Mouse (Mus musculus) fat pad, adult 2 months (tissue): ENCODE data around the gene L1cam.

ENCODE experiments used
- DNase-seq: peaks from one replicate; pipeline ENCODE4 v3.0.0-alpha.2; 2011; ENCODE audit warnings: low read depth, low spot score; ENCODE audit errors: extremely low read depth

Gene L1cam

DNA sequence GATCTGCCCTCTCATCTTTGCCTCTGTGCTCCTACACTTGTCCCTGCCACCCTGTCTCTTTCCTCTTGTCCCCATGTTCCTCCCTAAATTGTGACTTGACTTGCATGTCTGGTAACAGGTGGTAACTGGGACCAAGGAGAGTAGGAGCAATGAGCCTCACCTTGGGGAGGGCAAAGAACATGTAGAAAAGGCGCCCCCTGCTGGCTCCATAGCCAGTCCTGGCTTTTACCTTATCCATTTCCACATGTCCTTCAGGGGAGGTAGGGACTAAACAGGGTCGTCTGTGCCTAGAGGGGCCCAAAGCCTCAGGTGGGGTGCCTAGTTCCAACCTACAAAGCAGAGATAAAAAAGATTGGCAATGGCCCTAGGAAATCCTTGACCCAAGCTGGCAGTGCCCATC, at the start of gene L1cam:
L1cam (minus strand) TSS at position 387 of the 400 bp plus-strand sequence.
- DNase-seq, result no peak

- DNase-seq, result no peak
Observed at GRCm38 (mm10) chrX:73942294-73942693, 46.4 kb upstream of the L1cam start.

- DNase-seq, result no peak
Observed at GRCm38 (mm10) chrX:73941860-73942259, 46.0 kb upstream of the L1cam start.

DNA sequence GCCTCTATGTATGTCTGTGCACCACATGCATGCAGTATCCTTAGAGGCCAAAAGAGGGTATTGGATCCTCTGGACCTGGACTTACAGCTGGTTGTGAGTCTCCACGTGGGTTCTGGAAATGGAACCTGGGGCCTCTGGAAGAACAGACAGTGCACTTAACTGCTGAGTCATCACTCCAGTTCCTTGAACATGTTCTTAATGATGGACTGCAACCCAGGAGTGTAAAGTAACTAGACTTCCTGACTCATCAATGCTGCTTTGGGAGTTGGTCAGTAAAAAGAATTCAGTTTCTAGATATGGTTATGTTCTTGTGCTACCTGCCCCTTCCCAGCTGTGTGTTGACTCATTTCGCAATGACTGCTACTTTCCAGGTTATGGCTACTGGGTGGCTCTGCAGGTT, 36.0 kb upstream of the L1cam start:
- DNase-seq, result no peak

DNA sequence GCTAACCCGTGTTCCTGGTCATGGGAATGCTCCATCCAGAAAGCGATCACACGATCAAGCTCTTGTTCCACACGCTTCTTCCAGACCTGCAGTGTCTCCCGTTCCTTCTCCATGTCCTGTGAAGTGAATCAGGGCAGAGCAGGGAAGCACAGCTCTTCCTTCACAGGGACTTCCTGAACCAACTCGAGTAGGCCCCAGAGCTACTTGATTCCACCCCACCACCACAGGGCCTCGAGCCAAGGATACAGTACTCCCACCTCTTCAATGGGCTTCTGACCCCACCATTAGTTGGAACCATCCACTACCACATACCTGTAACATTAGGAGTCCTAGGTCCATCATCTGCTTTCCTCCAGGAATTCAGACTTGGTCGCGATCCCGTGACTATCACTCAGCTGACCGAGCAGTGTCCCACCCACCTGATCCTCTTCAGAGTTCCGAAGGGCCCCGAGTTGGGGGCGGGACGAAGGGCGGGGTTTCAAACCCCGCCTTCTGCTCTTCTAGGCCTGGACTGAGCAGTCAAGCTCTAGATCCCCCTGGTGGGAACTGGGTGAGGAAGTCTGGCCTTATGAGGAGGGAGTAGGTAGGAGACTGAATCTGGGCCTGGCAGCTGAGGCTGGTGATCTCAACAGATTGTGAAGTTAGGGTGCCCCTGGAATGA, 34.6 kb upstream of the L1cam start, which contains the start of gene Renbp:
Renbp (minus strand) TSS at position 449 of the 661 bp plus-strand sequence.
- no peak for DNase-seq

- no peak for DNase-seq
Observed at GRCm38 (mm10) chrX:73922550-73922882, 26.6 kb upstream of the L1cam start.

DNA sequence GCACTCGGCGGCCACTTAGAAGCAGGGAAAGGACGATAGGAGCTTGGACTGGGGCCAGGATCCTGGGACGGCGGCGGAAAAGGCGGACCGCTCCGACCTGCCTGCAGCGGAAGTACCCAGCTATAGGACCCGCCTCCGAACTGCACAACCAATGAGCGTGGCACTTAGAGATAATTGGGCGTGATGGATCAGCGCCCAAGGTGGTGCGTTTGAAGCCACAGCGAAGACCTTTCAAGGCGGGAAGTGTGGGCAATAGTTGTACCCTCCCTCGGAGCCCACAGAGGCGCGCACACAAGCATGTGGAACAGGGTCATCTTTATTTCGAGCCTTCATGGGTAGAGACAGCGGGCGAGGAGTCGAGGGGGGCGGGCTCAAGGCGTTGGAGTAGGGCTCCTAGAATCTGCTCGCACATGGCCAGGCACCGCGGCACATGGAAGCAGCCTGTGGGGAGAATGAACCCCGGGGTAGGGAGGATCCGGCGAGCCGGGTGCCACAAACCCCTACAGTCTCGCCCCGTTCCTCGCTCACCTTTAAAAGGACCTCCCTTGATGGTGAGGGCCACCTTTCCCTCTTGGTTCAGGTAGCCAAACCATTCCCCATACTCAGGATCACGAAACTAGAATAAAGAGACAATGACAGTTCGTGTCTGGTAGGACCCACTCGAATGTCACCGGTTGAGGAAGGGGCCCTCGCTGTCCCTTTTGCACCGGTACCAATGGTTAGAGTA, 26.1 kb upstream of the L1cam start, which contains the start of the genes Arhgap4 and Naa10:
Arhgap4 (minus strand) TSS at position 48 of the 727 bp plus-strand sequence.
Naa10 (minus strand) TSS at position 122 of the 727 bp plus-strand sequence.
- peak; percentile 33 for DNase-seq

- DNase-seq, result no peak
Observed at GRCm38 (mm10) chrX:73921285-73921822, 25.4 kb upstream of the L1cam start.

DNA sequence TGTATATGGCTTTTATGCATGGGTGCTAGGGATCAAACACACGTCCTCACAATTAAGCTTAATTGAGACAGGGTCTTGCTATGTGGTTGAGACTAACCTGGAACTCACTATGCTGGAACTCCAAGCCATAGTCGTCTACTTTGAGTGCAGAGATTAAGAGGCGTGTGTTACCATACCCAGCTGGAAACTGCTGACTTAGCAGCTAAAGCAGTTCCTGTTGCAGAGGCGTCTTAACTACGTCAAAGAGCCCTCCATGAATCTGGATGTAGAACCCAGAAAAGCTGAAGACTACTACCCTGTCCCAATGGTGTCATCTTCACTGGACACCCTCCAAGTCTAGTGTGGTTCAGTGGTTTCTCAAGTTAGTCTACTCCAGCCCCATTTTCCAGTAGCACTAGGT, 22.7 kb upstream of the L1cam start:
- no peak for DNase-seq

DNA sequence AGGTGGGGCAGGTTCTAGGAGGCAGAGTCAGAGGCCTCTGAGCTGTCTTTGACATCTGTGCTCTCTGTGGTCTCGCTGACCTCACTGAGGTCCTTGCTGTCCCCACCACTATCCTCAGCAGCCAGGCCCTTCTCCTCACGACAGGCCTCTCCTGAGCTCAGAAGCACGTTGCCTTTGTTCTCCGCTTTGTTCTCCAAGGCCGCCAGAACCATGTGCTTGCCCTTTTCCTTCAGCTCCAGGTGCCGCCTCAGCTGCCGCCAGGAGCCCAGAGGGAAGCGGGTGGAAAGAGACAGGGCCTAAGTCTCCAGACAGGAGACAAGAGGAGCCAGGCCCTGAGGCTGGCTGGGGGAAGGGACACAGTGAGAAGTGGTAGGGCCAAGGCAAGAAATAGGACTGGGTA, 21.0 kb upstream of the L1cam start:
- DNase-seq, result no peak

DNA sequence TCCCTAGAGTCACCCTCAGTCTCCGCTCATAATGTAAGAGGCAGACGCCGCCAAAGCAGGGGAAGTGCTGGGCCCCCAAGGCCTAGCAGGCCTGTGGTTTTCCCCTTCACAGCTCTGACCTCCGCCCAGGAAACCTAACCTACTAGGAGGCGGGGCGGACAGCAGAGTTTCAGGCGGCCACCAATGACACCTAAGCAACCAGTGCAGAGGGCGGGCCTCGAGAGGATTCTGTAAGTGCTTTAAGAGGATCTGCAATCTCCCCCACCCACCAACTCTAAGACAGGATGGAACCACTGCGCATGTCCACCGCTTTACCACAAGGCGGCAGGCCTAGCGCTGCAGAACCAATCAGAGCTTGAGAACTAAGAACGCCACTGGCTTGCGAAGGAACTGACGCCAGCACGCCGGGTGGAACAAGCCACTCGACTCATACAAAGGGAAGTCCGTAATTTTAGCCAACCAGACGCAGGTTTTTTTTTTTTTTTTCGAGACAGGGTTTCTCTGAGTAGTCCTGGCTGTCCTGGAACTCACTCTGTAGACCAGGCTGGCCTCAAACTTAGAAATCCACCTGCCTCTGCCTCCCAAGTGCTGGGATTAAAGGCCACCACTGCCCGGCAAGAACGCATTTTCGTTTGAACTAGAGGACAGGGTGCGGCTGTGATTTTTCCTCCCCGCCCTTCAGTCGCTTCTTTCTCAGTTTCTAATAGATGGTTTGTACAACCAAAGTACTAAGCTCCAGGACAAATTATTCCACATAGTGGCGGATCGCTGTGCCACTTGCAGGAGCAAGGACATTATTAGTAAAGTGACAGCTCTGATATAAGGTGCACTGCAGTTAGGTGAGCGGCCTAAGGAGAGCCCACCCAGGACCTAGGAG, 19.2 kb upstream of the L1cam start:
- peak; percentile 85 for DNase-seq

DNA sequence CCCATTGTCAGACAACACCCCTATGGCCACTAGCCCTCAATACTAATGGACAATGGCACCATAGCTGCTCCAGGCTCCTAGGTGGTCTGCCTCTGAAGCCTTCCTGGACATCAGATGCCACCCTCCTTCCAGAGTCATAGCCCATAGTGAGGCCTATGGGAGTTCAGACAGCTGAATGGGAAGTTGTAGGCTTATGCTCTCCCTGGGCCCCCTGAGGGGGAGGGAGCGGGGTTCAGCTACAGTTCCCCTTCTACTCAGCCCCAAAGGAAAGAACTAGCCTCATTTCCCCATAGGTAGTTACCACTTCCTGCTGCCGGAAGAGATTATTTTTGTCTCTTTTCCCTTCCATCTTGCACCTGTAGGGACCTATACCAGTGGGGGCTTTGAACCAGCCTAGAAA, 15.7 kb upstream of the L1cam start:
- DNase-seq, result no peak

DNA sequence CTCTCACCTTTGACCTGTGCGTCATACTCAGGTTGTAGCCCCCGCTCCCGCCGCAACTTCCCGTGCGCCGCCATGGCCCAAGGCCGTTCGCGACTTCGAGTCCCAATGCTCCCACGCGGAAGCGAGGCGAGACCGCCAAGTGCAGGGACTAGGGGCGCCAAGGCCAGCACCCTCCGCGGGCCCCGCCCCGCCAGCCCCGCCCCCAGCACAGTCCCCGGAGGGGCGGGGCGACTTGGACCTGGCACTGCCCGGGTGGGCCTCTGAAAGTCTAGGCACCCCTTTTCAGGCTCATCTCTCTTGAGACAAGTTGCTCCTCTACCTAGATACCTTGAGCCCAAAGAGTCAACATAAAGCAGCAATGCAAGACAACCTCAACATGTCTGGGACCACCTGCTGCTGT, 15.3 kb upstream of the L1cam start:
- no peak for DNase-seq

DNA sequence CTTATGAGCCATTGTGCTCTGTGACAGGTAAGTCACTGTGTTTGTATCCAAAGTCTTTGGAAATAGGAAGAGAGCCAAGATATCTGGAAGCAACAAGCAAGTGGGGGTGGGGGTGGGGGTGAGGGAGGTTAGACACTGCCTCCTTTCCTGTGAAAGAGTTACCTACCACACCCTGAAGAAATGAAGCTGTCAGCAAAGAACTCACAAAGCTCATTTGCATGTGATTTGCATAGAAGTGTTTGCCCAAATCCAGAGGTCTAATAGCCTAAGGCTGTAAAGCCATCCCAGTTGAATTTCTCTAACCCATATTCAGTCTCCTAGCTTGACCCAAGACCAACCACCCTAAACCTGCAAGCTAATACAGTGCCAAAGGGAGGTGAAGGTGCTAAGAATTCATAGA, 14.5 kb upstream of the L1cam start:
- no peak for DNase-seq

GRCm38 (mm10) chrX:73910049-73910448, 14.1 kb upstream of the L1cam start:
- DNase-seq, result no peak

GRCm38 (mm10) chrX:73897959-73898358, 2.1 kb upstream of the L1cam start:
- DNase-seq, result no peak

GRCm38 (mm10) chrX:73892833-73893232, 3.1 kb downstream of the L1cam start:
- DNase-seq, result no peak

DNA sequence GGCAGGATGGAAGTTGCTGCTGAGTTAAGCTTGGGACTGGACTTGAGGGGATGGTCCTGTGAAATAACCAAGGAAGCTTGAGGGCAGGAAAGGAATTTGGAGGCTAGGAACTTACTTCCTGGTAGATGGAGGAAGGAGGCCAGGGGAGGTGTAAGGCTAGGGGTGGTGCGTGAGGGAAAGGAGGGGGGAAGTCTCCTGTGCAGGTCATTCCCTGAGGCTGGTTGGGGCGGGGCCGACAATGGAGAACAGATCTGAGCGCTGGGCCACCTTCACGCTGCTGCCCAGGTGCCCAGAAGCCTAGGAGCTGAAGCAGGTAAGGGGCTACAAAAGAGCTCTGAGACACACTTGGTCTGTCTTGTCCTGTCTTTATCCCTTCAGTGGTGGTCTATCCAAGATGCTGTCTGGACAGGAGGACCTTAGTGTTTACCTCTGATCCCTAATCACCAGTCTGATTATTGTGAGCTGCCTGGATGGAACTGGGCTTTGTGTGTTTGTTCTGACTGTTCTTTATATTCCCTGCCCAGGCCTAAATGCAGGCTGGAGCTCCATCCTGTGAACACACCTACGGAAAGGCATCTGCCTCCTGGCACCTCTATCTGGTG, 4.3 kb downstream of the L1cam start, which contains the start of gene Avpr2:
Avpr2 (plus strand) TSS at position 552 of the 602 bp plus-strand sequence.
- DNase-seq, result no peak

DNA sequence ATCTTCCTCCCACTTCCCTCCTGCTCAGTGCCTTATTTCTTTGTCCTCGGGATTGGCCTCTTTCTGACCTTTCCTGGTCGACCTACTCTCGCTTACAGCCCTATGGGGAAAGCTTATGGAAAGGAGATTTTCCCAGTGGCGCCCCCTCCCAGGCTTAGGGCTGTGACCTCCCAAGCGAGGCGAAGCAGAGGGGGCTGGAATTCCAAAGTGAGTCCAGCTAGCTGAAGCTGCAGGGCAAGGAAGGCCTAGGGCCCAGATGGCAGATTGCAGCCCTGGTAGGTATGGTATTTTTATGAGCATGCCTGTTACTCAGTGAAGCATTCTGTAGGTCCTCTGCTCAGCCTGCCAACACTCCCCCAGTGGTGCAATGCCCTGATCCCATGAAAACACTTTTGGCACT, 14.4 kb downstream of the L1cam start:
- DNase-seq, result no peak

- DNase-seq, result no peak
Observed at GRCm38 (mm10) chrX:73881036-73881427, 14.9 kb downstream of the L1cam start.
